Mouse (Mus musculus) embryonic fibroblast, embryonic 13.5 days (primary cell): ENCODE data around the gene Ppp1r10. TPM values are rescaled to one million over a fixed set of nuclear protein-coding genes. Genes with fewer than 3 reads are reported as not detected.

Experiments used
- H3K27ac ChIP-seq: 2 replicates; pipeline ENCODE4 v1.5.1; 2012; ENCODE audit warnings: low read length, control low read depth, inconsistent platforms; ENCODE audit not compliant: insufficient read depth
- H3K4me1 ChIP-seq: 2 replicates; pipeline ENCODE4 v1.6.1; 2011; ENCODE audit warnings: low read length; ENCODE audit not compliant: control insufficient read depth, insufficient read depth
- H3K4me3 ChIP-seq: 2 replicates; pipeline ENCODE4 v1.5.1; 2011; ENCODE audit warnings: mild to moderate bottlenecking, control low read depth, low read length; ENCODE audit not compliant: insufficient read depth
- CTCF ChIP-seq: IDR thresholded peaks from 2 replicates; pipeline ENCODE4 v1.5.1; 2011; ENCODE audit warnings: mild to moderate bottlenecking, control low read depth, low read length, moderate library complexity, borderline replicate concordance; ENCODE audit not compliant: insufficient read depth
- POLR2A ChIP-seq: IDR thresholded peaks from 2 replicates; pipeline ENCODE4 v1.6.1; 2011; ENCODE audit warnings: low read depth, mild to moderate bottlenecking, control low read depth, low read length, moderate library complexity
- polyA plus RNA-seq: library from polyadenylated mRNA; stranded (reverse); fragments of >200 nt; gene quantifications from 2 replicates; pipeline ENCODE4 v1.2.4, GENCODE M21; 2011; ENCODE audit warnings: low read depth; ENCODE audit not compliant: missing spikeins, insufficient read length

Gene Ppp1r10
- polyA plus RNA-seq, 1 experiment = 67.3 TPM

DNA sequence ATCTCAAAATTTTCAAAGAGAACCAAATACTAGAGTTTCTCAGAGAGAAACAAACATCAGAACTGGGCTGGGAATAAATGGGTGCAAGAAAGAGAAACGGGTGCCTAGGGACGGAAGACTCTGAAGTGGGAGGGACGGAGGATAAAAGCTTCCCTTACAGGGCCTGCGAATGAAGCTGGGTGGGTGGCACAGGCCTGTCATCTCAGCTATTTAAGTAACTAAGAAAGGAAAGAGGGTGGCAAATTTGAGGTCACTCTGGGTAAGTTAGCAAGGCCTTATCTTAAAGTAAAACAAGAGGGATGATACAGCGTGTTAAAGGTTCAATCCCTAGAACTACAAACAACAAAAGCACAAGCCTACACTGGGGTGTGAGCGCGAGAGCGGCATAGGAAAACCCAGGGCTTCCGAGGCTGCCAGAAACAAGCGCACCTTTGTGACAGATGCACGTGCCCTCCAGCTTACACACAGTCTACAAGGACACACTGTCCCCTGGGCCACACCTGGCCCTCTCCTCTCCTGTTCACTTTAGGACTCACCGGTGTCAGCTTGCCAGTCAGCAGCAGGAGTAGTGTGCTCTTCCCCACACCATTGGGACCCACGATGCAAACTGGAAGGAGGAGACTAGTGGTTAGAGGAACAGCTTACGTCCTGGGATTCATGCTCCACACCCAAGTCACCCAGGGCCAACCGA is 42.4 kb downstream of the Ppp1r10 start:
- no peaks in the 10 kb centered on the region for H3K4me1 ChIP-seq
- no peak overlapping the region for H3K4me3 ChIP-seq
- no peak for TF ChIP-seq POLR2A
- TF ChIP-seq CTCF = no peak
- no peak overlapping the region for H3K27ac ChIP-seq

- Histone ChIP-seq H3K4me1 (no peaks in the 10 kb centered on the region), H3K4me3 (no peak overlapping the region), H3K27ac (no peak overlapping the region)
- TF ChIP-seq CTCF (no peak), POLR2A (no peak)
These were observed 47.0 kb downstream of the Ppp1r10 start for GRCm38 (mm10) chr17:35963279-35963678.

GRCm38 (mm10) chr17:35967621-35968020 is 51.4 kb downstream of the Ppp1r10 start:
- TF ChIP-seq CTCF (no peak), POLR2A (no peak)
- Histone ChIP-seq H3K4me3 (no peak overlapping the region), H3K27ac (no peak overlapping the region), H3K4me1 (no peaks in the 10 kb centered on the region)

- H3K4me3 ChIP-seq = peak within 1 kb of the TSS; percentile 86
- TF ChIP-seq POLR2A (peak; percentile 81), CTCF (no peak)
- H3K27ac ChIP-seq = 0 out of 2 replicates have a peak within 1 kb of the TSS, but pooled peaks have one; percentile 12
- H3K4me1 ChIP-seq = no peaks in the 10 kb centered on the region
These were observed 53.5 kb downstream of the Ppp1r10 start, which contains the start of gene Abcf1 for GRCm38 (mm10) chr17:35969418-35970389. Abcf1 (minus strand) TSS chr17:35969761.

- Histone ChIP-seq H3K4me3 (no peak overlapping the region), H3K27ac (no peak overlapping the region), H3K4me1 (no peaks in the 10 kb centered on the region)
- TF ChIP-seq CTCF (no peak), POLR2A (no peak)
These were observed 55.9 kb downstream of the Ppp1r10 start for GRCm38 (mm10) chr17:35972131-35972530.

DNA sequence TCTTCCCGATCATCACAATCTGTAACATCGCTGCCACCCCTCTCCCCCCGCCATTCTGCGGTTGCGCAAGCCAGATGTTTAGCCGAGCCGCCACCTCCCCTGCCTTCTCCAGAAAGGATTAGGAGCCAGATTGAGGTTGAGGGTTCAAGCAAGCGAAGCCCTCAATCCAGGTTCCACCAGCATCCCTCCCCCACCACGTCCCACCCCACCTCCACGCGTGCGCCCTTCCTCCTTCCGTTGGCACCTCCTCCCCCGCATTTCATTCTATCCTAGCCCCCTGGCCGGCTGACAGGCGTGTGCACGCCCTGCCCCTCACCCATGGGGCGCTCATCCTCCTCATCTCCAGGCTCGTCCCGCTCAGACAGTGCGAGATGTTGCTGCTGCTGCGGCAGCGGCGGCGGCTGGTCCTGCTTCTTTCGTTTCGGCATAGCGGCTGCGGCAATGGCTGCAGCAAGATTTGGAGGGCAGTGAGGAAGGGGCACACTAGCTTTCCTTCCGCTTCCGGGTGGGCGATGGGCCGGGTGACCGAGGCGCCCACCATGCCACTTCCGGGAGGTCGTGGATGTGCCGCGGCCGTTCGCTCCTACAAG is 62.7 kb downstream of the Ppp1r10 start:
- Histone ChIP-seq H3K4me3 (peak overlapping the region; percentile 86), H3K4me1 (peaks cover 9% of the 10 kb centered on the region; the same call in 1 of the 2 replicates), H3K27ac (peak overlapping the region; percentile 94)
- TF ChIP-seq CTCF = no peak
- peak; percentile 62 for TF ChIP-seq POLR2A

DNA sequence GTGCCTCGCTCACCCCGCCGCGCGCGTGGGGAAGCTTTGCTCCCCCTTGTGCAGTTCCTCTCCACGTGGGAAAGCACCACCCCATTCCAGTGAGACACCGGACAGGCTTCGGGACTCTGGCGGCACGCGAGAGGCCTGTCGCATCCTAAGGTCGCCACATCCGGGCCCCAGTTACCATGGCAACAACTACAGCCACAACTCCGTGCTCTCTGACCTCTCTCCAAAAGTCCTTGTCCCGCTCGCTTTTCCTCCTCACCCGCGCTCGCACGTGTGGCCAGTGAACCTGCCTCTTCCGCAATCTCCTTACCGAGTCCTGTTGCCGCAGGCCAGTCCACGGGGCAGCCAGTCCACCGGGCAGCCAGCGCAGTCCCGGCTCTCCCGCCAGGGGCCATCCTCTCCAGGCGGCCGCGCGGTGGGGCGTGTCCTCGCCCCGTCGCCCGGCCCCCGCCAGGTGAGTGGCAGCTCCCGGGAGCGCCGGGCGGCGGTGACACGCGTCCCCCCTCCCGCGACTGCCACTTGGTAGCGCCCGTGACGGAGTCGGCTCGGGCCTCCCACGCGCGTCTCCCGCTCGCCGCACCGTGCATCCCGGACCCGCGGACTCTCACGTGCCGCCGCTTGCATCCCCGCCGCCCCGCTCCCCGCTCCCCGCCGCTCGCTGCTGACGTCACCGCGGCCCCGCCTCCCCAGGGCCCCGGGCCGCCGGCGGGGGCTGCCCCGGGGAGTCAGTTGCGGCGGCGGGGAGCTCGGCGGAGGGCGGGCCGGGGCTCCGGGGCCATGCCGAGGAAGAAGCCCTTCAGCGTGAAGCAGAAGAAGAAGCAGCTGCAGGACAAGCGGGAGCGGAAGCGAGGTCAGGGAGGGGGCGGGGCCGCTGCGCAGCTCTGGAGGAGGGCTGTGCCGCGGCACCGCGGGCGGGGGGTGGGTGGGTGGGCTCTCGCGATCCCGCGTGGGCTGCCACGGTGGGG is 63.4 kb downstream of the Ppp1r10 start, which contains the start of the genes Gnl1 and Prr3:
TSS of gene Gnl1 (plus strand) at position 451 of the 962 bp plus-strand sequence.
TSS of gene Prr3 (minus strand) at position 836 of the 962 bp plus-strand sequence.
- peak within 1 kb of the TSS; percentile 95 for H3K27ac ChIP-seq
- peaks cover 9% of the 10 kb centered on the region; the same call in 1 of the 2 replicates for H3K4me1 ChIP-seq
- TF ChIP-seq POLR2A = peak; percentile 51
- TF ChIP-seq CTCF = no peak
- H3K4me3 ChIP-seq = peak within 1 kb of the TSS; percentile 86

DNA sequence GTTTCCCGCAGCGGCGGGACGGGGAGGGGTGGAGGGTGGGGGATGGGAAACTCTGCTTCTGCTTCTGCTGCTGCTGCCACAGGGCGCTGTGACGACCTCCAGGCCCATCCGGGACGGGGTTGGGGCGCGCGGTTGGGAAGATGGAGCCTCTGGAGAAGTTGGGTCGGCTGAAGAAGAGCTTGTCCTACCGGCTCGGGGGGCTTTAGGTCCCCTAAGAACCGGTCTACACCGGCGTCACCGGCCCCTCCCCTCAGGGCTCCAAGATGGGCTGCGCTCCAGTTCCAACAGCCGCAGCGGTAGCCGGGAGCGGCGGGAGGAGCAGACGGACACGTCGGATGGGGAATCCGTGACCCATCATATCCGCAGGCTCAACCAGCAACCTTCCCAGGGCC is 64.1 kb downstream of the Ppp1r10 start:
- peaks cover 9% of the 10 kb centered on the region; the same call in 1 of the 2 replicates for H3K4me1 ChIP-seq
- H3K4me3 ChIP-seq = peak overlapping the region; percentile 86
- H3K27ac ChIP-seq = peak overlapping the region; percentile 95
- TF ChIP-seq POLR2A (0 out of 2 replicates have a peak, but pooled peaks have one; percentile 33), CTCF (no peak)

DNA sequence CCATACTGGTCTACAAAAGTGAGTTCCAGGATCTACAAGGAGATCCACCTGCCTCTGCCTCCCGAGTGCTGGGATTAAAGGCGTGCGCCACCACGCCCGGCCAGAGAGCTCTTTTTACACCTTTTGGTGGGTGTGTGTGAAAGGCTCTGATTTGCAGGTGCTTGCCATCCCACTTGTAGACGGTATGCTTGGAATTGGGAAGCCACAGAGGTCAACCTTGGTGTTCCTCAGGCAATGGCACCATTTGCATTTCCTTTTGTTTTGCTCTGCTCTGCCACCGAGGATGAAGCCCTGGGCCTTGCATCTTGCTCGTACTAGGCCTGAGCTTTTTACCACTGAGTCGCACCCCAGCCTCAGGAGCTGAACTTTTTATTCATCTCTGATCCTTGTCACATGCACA is 65.5 kb downstream of the Ppp1r10 start:
- TF ChIP-seq POLR2A = no peak
- TF ChIP-seq CTCF = no peak
- H3K27ac ChIP-seq = no peak overlapping the region
- peaks cover 9% of the 10 kb centered on the region; the same call in 1 of the 2 replicates for H3K4me1 ChIP-seq
- H3K4me3 ChIP-seq = no peak overlapping the region; the same call in 1 of the 2 replicates

Other genes starting within 250 kb of the Ppp1r10 start
- 12.3 and 14.3 TPM in 2 replicates for gene Vars2, start 248.8 kb upstream of the Ppp1r10 start, polyA plus RNA-seq
- 28.7 and 40.5 TPM in 2 replicates for gene Gtf2h4, start 242.7 kb upstream of the Ppp1r10 start, polyA plus RNA-seq
- 42.9 and 46.3 TPM in 2 replicates for gene Ddr1, start 211.8 kb upstream of the Ppp1r10 start, polyA plus RNA-seq
- 82.6 and 120 TPM in 2 replicates for gene Ier3, start 94.8 kb upstream of the Ppp1r10 start, polyA plus RNA-seq
- 66.3 and 78.7 TPM in 2 replicates for gene Flot1, start 93.2 kb upstream of the Ppp1r10 start, polyA plus RNA-seq
- 856 and 947 TPM in 2 replicates for gene Tubb5, start 78.1 kb upstream of the Ppp1r10 start, polyA plus RNA-seq
- gene Mdc1, start 74.9 kb upstream of the Ppp1r10 start, polyA plus RNA-seq = 30.4 and 31.8 TPM in 2 replicates
- gene Nrm, start 55.1 kb upstream of the Ppp1r10 start, polyA plus RNA-seq = 9.8 and 15.5 TPM in 2 replicates
- gene Ppp1r18, start 50.8 kb upstream of the Ppp1r10 start, polyA plus RNA-seq = 92.1 and 115 TPM in 2 replicates
- 40.5 and 41.1 TPM in 2 replicates for gene Dhx16, start 36.6 kb upstream of the Ppp1r10 start, polyA plus RNA-seq
- gene 2310061I04Rik, start 19.0 kb upstream of the Ppp1r10 start, polyA plus RNA-seq = 29.0 and 37.3 TPM in 2 replicates
- gene Atat1, start 6.4 kb upstream of the Ppp1r10 start, polyA plus RNA-seq = 31.8 and 34.7 TPM in 2 replicates
- 86.9 and 89.8 TPM in 2 replicates for gene Mrps18b, start within 50 bp of the Ppp1r10 start, polyA plus RNA-seq
- 90.7 and 95.8 TPM in 2 replicates for gene Abcf1, start 53.3 kb downstream of the Ppp1r10 start, polyA plus RNA-seq
- gene Gnl1, start 63.4 kb downstream of the Ppp1r10 start, polyA plus RNA-seq = 40.0 and 40.9 TPM in 2 replicates
- 30.8 and 31.4 TPM in 2 replicates for gene Prr3, start 63.8 kb downstream of the Ppp1r10 start, polyA plus RNA-seq
- gene H2-T24, start 104.1 kb downstream of the Ppp1r10 start, polyA plus RNA-seq = not detected in 2 replicates
- gene H2-T23, start 116.4 kb downstream of the Ppp1r10 start, polyA plus RNA-seq = 15.8 and 21.7 TPM in 2 replicates
- 50.4 and 54.1 TPM in 2 replicates for gene H2-T22, start 126.3 kb downstream of the Ppp1r10 start, polyA plus RNA-seq
- not detected in 2 replicates for gene Gm6034, start 126.5 kb downstream of the Ppp1r10 start, polyA plus RNA-seq
- not detected in 2 replicates for gene Gm11127, start 141.9 kb downstream of the Ppp1r10 start, polyA plus RNA-seq
- gene Gm19684, start 205.2 kb downstream of the Ppp1r10 start, polyA plus RNA-seq = not detected in 2 replicates
- not detected in 2 replicates for gene Gm7030, start 213.0 kb downstream of the Ppp1r10 start, polyA plus RNA-seq